Mouse (Mus musculus): ENCODE results near the gene Ccdc144b. TPM values are rescaled to one million over a fixed set of nuclear protein-coding genes. Genes with fewer than 3 reads are reported as not detected.

Gene Ccdc144b
- not detected for total RNA-seq (2023)

DNA sequence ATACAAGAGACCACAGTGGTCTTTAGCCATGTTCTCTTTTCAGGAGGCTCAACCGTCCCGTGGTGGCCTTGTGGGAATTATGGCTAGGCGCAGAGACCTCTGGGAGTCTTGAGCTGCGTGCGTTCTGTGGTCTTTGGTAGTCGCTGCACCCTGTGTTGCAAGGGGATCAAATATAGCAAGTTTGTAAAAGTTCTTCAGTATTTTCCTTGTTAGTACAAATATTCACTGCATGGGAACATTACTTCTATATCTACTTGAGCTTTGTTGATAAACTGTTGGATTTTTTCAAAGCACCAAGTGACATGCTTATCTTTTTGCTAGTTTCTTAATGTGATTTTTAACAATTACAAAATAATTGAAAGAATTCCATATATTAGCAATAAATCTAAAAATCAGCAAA, at the start of gene Ccdc144b:
TSS of gene Ccdc144b (minus strand) at position 101 of the 400 bp plus-strand sequence.

GRCm38 (mm10) chr3:36065843-36066651, 12.7 kb upstream of the Ccdc144b start, which contains the start of gene Acad9:
Gene Acad9, plus strand, starts transcription at chr3:36065979.

GRCm38 (mm10) chr3:36000275-36001239, 52.8 kb downstream of the Ccdc144b start, which contains the start of gene Mccc1:
Gene Mccc1, minus strand, starts transcription at chr3:36000678.

Other genes with a start within 250 kb of the Ccdc144b start
- 10 to 100 TPM; 91.0 to 92.8 TPM for gene Dcun1d1, start 116.1 kb downstream of the Ccdc144b start, total RNA-seq (2023)
- 10 to 100 TPM; 11.9 to 16.2 TPM for gene Mccc1, start 52.9 kb downstream of the Ccdc144b start, total RNA-seq (2023)
- 10 to 100 TPM; 22.5 to 26.1 TPM for gene Acad9, start 12.4 kb upstream of the Ccdc144b start, total RNA-seq (2023)
- 1 to 10 TPM; 2.6 to 3.0 TPM for gene D3Ertd254e, start 97.5 kb upstream of the Ccdc144b start, total RNA-seq (2023)
- not detected for gene Qrfpr, start 168.8 kb upstream of the Ccdc144b start, total RNA-seq (2023)